Comparison of ENCODE assay signal across 9 mouse cellular contexts in genomic region chr4:150798281-150798680, GRCm38 (mm10). TPM values are rescaled to one million over a fixed set of nuclear protein-coding genes. Genes with fewer than 3 reads are reported as not detected.
A peak's percentile ranks its signal among the peaks of the same experiment; 100 is the strongest.
DNase-seq lines count a peak whose midpoint lies in the region; ATAC-seq and TF ChIP-seq lines count a peak whose summit lies in the region.
"Had no signal": no experiment of that assay in that cellular context is flagged by ENCODE, and none has a peak within 500 bp of the region (broad histone marks: within the 10 kb centered on the region; RNA-seq: fewer than 3 reads in every experiment).

No protein-coding gene starts in this region.

- no peak for TF ChIP-seq POLR2A in small intestine, adult 2 months (IDR thresholded peaks at IDR 0.05; ENCODE audit: low read depth, low read length)

- ATAC-seq in kidney, embryonic 16.5 days (ENCODE audit: low FRiP score, low TSS enrichment), result no peak
- ATAC-seq in embryonic facial prominence, embryonic 13.5 days (ENCODE audit: insufficient number of reproducible peaks, insufficient read depth, low FRiP score, low TSS enrichment, low read depth), result no peak
- ATAC-seq in intestine, embryonic 16.5 days, result peak; percentile 19; the same call in 1 of the 2 replicates

- no peak overlapping the region for H3K4me3 ChIP-seq in kidney, embryonic 16.5 days (ENCODE audit: low read length)
- H3K4me3 ChIP-seq in embryonic facial prominence, embryonic 13.5 days, result no peak overlapping the region
- H3K4me3 ChIP-seq in intestine, embryonic 16.5 days (ENCODE audit: low read length), result no peak overlapping the region
- H3K4me3 ChIP-seq in small intestine, adult 2 months (ENCODE audit: low read depth, low read length), result no peak overlapping the region
- H3K4me3 ChIP-seq: neural tube, embryonic 13.5 days had no signal

- peak overlapping the region; percentile 0; the same call in 1 of the 2 replicates for H3K4me2 ChIP-seq in kidney, embryonic 16.5 days (replicated peaks; ENCODE audit: low read depth, low read length)
- peak overlapping the region; percentile 33; the same call in 1 of the 2 replicates for H3K4me2 ChIP-seq in embryonic facial prominence, embryonic 13.5 days
- H3K4me2 ChIP-seq in intestine, embryonic 16.5 days (ENCODE audit: low read depth, low read length), result no peak overlapping the region; the same call in 1 of the 2 replicates
- H3K4me2 ChIP-seq: neural tube, embryonic 13.5 days had no signal

- no peaks in the 10 kb centered on the region for H3K27me3 ChIP-seq in kidney, embryonic 16.5 days (ENCODE audit: insufficient read depth, low read length)
- no peaks in the 10 kb centered on the region for H3K27me3 ChIP-seq in embryonic facial prominence, embryonic 13.5 days
- H3K27me3 ChIP-seq in intestine, embryonic 16.5 days (replicated peaks; ENCODE audit: control insufficient read depth, insufficient read depth, low read length), result no peaks in the 10 kb centered on the region
- H3K27me3 ChIP-seq in small intestine, adult 2 months (ENCODE audit: control insufficient read depth, insufficient read depth, low read length), result no peaks in the 10 kb centered on the region
- H3K27me3 ChIP-seq: neural tube, embryonic 13.5 days had no signal

- no peak for DNase-seq in kidney, adult 8-10 months
- DNase-seq in adrenal gland, postnatal 36 days, result no peak
- no peak for DNase-seq in embryo, embryonic 11 days
- DNase-seq: right cerebral cortex, postnatal 25 days had no signal

- H3K36me3 ChIP-seq in kidney, embryonic 16.5 days (ENCODE audit: insufficient read depth, low read length), result no peaks in the 10 kb centered on the region
- no peaks in the 10 kb centered on the region for H3K36me3 ChIP-seq in embryonic facial prominence, embryonic 13.5 days
- H3K36me3 ChIP-seq in intestine, embryonic 16.5 days (ENCODE audit: control insufficient read depth, insufficient read depth, low read length), result no peaks in the 10 kb centered on the region
- no peaks in the 10 kb centered on the region for H3K36me3 ChIP-seq in small intestine, adult 2 months (ENCODE audit: control insufficient read depth, insufficient read depth, low read length)
- H3K36me3 ChIP-seq: neural tube, embryonic 13.5 days had no signal

- peaks cover 29% of the 10 kb centered on the region for H3K4me1 ChIP-seq in kidney, embryonic 16.5 days (ENCODE audit: insufficient read depth, low read length)
- peaks cover 34% of the 10 kb centered on the region for H3K4me1 ChIP-seq in embryonic facial prominence, embryonic 13.5 days
- peaks cover 29% of the 10 kb centered on the region for H3K4me1 ChIP-seq in intestine, embryonic 16.5 days (ENCODE audit: control insufficient read depth, insufficient read depth, low read length)
- peaks cover 13% of the 10 kb centered on the region for H3K4me1 ChIP-seq in small intestine, adult 2 months (ENCODE audit: control insufficient read depth, insufficient read depth, insufficient read length, low read length)

- H3K9ac ChIP-seq in kidney, embryonic 16.5 days (replicated peaks; ENCODE audit: low read length), result no peak overlapping the region
- no peak overlapping the region for H3K9ac ChIP-seq in embryonic facial prominence, embryonic 13.5 days
- H3K9ac ChIP-seq in intestine, embryonic 16.5 days (ENCODE audit: low read depth, low read length), result no peak overlapping the region
- H3K9ac ChIP-seq: neural tube, embryonic 13.5 days had no signal

- no peaks in the 10 kb centered on the region for H3K9me3 ChIP-seq in kidney, embryonic 16.5 days (ENCODE audit: low read length)
- H3K9me3 ChIP-seq in embryonic facial prominence, embryonic 13.5 days, result no peaks in the 10 kb centered on the region
- H3K9me3 ChIP-seq in intestine, embryonic 16.5 days (ENCODE audit: control insufficient read depth, low read length), result no peaks in the 10 kb centered on the region
- H3K9me3 ChIP-seq: neural tube, embryonic 13.5 days had no signal

- no peak for TF ChIP-seq CTCF in small intestine, adult 2 months (IDR thresholded peaks at IDR 0.05; ENCODE audit: extremely low read depth, insufficient read length, insufficient replicate concordance, low read depth, low read length)

- 80% methylated on average over 8 of the region's 8 CpGs for WGBS in kidney, embryonic 16.5 days
- WGBS in embryonic facial prominence, embryonic 13.5 days, result 88% methylated on average over 8 of the region's 8 CpGs
- WGBS in intestine, embryonic 16.5 days, result 69% methylated on average over 8 of the region's 8 CpGs
- 27% methylated on average over 8 of the region's 8 CpGs for WGBS in small intestine, adult 2 months

- H3K27ac ChIP-seq in kidney, embryonic 16.5 days (ENCODE audit: low read length), result peak overlapping the region; percentile 78
- peak overlapping the region; percentile 24; the same call in 1 of the 2 replicates for H3K27ac ChIP-seq in embryonic facial prominence, embryonic 13.5 days
- peak overlapping the region; percentile 89 for H3K27ac ChIP-seq in intestine, embryonic 16.5 days (ENCODE audit: low read length)
- H3K27ac ChIP-seq in small intestine, adult 2 months (ENCODE audit: insufficient read depth, low read depth, low read length), result peak overlapping the region; percentile 76
- H3K27ac ChIP-seq: neural tube, embryonic 13.5 days had no signal

RNA-seq across cellular contexts. Expression of gene Errfi1, which starts 55.4 kb away (rescaled TPM):
- 32.8 and 33.4 TPM in 2 replicates for polyA plus RNA-seq in kidney, embryonic 16.5 days (2015; fragmentation: Nextera tagmentation; extraction: Ambion mirVana)
- polyA plus RNA-seq in embryonic facial prominence, embryonic 13.5 days (2015; fragmentation: Nextera tagmentation; extraction: Ambion mirVana), result 23.1 and 25.8 TPM in 2 replicates
- polyA plus RNA-seq in intestine, embryonic 16.5 days (2015; fragmentation: Nextera tagmentation; extraction: Ambion mirVana), result 28.0 and 28.2 TPM in 2 replicates
- polyA plus RNA-seq in small intestine, adult 2 months (2012; rRNA removed), result 6.6 and 26.7 TPM in 2 replicates
- total RNA-seq in adrenal gland, postnatal 36 days (2021), result 10 to 100 TPM; 42.6 to 82.9 TPM

Comparison
In these comparisons a context has a peak if more than half of its experiments do, and no peak if none do; other contexts are left out.
1. H3K27ac ChIP-seq: peak in every context shown above with its lines; median percentile 89 in intestine, embryonic 16.5 days; 78 in kidney, embryonic 16.5 days; 76 in small intestine, adult 2 months; 24 in embryonic facial prominence, embryonic 13.5 days.